Mouse (Mus musculus) lung, postnatal 4 days (tissue): ENCODE results near the gene Zfp977.
"Not testable (repeated sequence)": the region's sequence is repeated elsewhere in the genome, so short reads cannot be mapped to it uniquely, and the experiment has no call there.

Experiments used
- DNase-seq, 2 experiments: peaks; one replicate each; pipeline ENCODE4 v3.0.0; 2021

Zfp977 gene

GRCm38 (mm10) chr7:42592413-42592812, at the start of gene Zfp977:
Gene Zfp977, minus strand, starts transcription at chr7:42592547.
- not testable (repeated sequence) for DNase-seq

DNA sequence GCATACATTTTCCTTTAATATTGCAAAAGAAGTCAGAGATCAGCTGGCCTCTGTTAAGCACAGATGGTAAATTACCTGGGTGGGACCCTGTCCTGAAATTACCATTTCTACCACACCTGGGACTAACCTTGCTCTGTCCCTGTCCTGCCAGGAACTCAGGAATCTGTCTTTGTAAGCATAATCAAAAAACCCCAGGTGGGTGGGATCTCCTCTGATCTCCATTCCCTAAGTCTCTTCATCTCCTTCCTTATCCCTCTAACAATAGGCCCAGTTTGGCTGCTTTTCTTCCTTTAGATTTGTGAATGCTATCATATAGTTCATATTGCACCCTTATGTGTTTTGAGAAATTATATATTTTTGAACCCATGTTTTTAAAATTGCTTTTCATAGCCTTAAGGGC, 38.7 kb upstream of the Zfp977 start:
- DNase-seq: not testable (repeated sequence)

DNA sequence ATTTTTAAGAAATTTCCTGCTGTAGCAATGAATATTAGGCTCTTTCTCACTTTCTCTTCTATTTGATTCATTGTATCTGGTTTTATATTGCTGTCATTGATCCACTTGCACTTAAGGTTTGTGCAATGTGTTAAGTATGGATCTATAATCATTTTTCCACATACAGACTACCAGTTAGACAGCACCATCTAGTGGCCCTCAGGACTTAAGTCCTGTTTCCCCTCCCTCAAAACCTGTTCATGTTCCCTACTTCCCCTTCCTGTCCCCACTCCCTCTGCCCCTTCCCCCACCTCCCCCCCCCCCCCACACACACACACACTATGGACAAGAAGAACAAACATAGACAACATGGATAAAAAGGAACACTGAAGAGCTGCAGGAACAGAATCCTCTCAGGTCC, 3.3 kb upstream of the Zfp977 start:
- not testable (repeated sequence) for DNase-seq

- DNase-seq: not testable (repeated sequence)
Measured at GRCm38 (mm10) chr7:42591311-42591710, 1.0 kb downstream of the Zfp977 start.

DNA sequence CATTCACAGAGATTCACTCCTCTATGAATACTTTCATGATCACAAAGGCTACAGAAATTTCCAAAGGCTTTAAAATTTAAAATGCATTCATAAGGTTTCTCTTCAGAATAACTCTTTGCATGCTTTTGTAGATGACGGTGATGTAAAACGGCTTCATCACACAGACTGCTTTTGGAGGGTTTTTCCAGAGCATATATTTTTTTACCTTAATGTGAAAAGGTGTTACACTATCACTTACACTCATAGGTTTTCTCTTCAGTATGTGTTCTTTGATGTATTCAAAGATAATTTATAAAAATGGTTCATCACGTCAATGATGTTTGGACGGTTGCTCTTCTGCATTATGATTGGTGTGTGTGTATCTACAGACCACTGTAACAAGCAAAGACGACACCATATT, 13.9 kb downstream of the Zfp977 start, which contains the start of gene Gm21028:
Gene Gm21028 (minus strand): TSS at position 101 of the 400 bp plus-strand sequence.
- no peak for DNase-seq

DNA sequence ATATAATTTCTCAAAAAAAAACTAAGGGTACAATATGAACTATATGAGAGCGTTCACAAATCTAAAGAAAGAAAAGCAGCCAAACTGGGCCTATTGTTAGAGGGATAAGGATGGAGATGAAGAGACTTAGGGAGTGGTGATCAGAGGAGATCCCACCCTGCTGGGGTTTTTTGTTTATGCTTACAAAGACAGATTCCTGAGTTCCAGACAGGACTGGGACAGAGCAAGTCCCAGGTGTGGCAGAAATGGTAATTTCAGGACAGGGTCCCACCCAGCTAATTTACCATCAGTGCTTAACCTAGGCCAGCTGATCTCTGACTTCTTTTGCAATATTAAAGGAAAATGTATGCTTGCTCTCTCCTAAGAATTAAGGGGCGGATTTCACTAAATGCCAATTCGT, 40.6 kb downstream of the Zfp977 start:
- no peak for DNase-seq
